Mouse (Mus musculus): ENCODE measurements around the gene Gmcl1. TPM values are rescaled to one million over a fixed set of nuclear protein-coding genes. Genes with fewer than 3 reads are reported as not detected.

Gmcl1 gene
- polyA plus RNA-seq, 1 experiment from 2014 or later: 16.7 TPM

DNA sequence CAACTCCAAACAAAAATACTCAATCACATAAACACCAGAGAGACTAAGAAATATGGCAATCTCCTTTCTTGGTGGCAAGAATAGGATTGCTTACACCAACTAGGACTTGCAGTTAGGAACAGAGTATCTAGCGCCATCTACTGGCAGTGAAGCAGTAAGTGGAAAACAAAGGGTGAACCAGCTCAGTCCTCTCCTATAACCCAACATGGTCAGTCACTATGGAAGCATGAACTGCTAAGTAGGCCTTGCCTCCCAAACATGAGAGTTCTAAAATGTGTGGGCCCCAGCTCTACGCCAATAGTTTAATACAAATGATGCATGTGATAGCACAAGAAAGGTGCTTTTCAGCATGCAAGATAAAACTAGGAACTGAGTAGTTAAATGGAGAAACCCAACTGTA lies 62.3 kb downstream of the Gmcl1 start:
- Histone ChIP-seq H3K27ac (ENCODE audit: low read depth, low read length) (no peak overlapping the region), H3K4me3 (ENCODE audit: low read depth, low read length) (no peak overlapping the region), H3K36me3 (ENCODE audit: control insufficient read depth, insufficient read depth) (peaks cover 33% of the 10 kb centered on the region), H3K4me2 (replicated peaks; ENCODE audit: low read depth) (no peak overlapping the region), H3K27me3 (replicated peaks; ENCODE audit: control insufficient read depth, insufficient read depth, low read length) (no peaks in the 10 kb centered on the region), H3K9ac (ENCODE audit: low read depth, low read length) (no peak overlapping the region), H3K9me3 (ENCODE audit: control insufficient read depth) (no peaks in the 10 kb centered on the region), H3K4me1 (replicated peaks; ENCODE audit: control insufficient read depth, insufficient read depth, low read length) (no peaks in the 10 kb centered on the region)
- peak; percentile 99 for TF ChIP-seq CTCF (IDR thresholded peaks at IDR 0.05; ENCODE audit: low read depth)
- ATAC-seq: no peak
- WGBS: 11% methylated on average over 2 of the region's 2 CpGs

DNA sequence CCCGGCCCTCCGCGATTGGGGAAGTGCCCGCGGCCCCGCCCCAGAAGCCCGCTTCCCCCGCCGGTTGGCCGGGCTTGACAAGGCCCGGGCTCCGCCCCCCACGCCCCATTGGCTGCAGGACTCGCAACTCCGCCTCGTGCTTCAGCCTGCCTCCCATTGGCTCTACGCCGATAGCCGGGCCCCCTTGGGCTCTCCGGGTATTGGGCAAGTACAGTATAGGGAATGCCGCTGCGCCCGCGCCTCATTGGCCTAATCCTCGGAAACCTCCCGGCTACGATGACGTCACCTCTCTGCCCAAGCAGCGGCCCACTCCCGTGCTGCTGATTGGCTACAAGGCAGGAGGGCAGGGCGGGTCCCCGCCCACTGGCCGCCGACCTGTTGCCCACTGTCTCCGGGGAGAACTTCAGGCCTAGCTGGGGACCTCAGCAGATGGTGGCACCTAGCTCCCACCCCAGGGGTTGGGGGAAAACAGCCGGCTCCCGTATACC lies 63.9 kb downstream of the Gmcl1 start:
- no peak for TF ChIP-seq CTCF (IDR thresholded peaks at IDR 0.05; ENCODE audit: low read depth)
- peak overlapping the region; percentile 87; the same call in 1 of the 2 replicates for H3K9ac ChIP-seq (ENCODE audit: low read depth, low read length)
- H3K4me1 ChIP-seq (replicated peaks; ENCODE audit: control insufficient read depth, insufficient read depth, low read length): no peaks in the 10 kb centered on the region
- peak overlapping the region; percentile 47 for H3K27ac ChIP-seq (ENCODE audit: low read depth, low read length)
- H3K4me3 ChIP-seq (ENCODE audit: low read depth, low read length): peak overlapping the region; percentile 96
- H3K4me2 ChIP-seq (replicated peaks; ENCODE audit: low read depth): peak overlapping the region; percentile 82
- WGBS: 2% methylated on average over 36 of the region's 37 CpGs
- no peaks in the 10 kb centered on the region for H3K27me3 ChIP-seq (replicated peaks; ENCODE audit: control insufficient read depth, insufficient read depth, low read length)
- H3K9me3 ChIP-seq (ENCODE audit: control insufficient read depth): no peaks in the 10 kb centered on the region
- peaks cover 21% of the 10 kb centered on the region for H3K36me3 ChIP-seq (ENCODE audit: control insufficient read depth, insufficient read depth)
- peak; percentile 99 for ATAC-seq

DNA sequence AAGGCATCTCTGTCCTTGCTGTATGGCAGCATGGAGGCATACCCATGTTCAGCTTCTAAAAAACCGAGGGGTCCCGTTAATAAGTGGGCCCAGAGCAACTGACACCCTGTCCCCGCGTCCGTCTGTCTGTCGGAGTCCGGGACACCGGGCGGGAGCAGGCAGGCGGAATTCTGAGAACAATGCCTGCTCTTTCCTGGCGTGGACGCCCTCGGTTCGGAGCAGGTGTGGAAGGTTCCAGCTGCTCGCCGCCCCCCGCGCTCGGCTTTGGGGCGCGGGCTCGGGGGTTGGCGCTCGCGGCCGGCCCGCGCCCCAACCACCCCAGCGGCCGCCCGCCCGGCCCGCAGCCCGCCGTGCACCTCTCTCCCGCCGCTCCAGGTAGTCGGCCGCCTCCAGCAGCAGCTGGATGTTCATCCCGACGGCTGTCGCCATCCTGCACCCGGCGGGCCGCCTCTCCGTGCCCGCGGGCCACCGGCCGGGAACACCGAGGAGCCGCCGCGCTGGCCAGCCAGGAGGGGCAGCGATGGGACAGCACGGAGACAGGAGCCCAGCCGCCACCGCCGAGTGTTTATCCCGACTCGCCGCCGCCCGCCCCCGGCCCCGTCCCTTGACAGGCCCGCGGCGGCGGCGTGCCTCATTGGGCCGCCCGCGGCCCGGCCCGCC lies 64.5 kb downstream of the Gmcl1 start, which contains the start of gene Mxd1:
Gene Mxd1, minus strand, starts transcription at position 582 of the 660 bp plus-strand sequence.
- ATAC-seq: no peak
- peak within 1 kb of the TSS; percentile 47 for H3K27ac ChIP-seq (ENCODE audit: low read depth, low read length)
- WGBS: under 1% methylated on average over 67 of the region's 76 CpGs

DNA sequence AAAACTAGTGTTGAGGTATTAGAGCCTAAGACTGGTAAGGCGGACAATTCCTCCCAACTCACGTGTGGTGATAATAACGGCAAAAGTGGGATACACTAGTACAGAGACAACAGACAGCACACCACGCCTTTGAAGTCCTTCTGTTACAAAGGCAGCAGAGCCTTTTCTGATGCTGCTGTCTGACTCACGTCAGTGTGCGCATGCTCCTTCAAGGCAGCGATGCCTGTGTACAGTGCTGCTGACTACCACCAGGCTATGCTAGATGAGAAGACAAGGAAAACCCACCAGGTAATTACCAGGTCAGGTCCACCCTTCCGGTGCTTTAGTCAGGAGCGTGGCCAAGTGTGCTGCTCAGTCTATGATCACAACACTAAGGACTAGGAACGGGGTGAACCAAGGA lies 66.1 kb downstream of the Gmcl1 start:
- ATAC-seq: no peak
- Histone ChIP-seq H3K9ac (ENCODE audit: low read depth, low read length) (no peak overlapping the region), H3K36me3 (ENCODE audit: control insufficient read depth, insufficient read depth) (peaks cover 37% of the 10 kb centered on the region), H3K4me2 (replicated peaks; ENCODE audit: low read depth) (peak overlapping the region; percentile 82), H3K4me1 (replicated peaks; ENCODE audit: control insufficient read depth, insufficient read depth, low read length) (no peaks in the 10 kb centered on the region), H3K9me3 (ENCODE audit: control insufficient read depth) (no peaks in the 10 kb centered on the region), H3K27me3 (replicated peaks; ENCODE audit: control insufficient read depth, insufficient read depth, low read length) (no peaks in the 10 kb centered on the region), H3K27ac (ENCODE audit: low read depth, low read length) (no peak overlapping the region), H3K4me3 (ENCODE audit: low read depth, low read length) (peak overlapping the region; percentile 96; the same call in 1 of the 2 replicates)
- WGBS: 86% methylated on average over 10 of the region's 10 CpGs
- no peak for TF ChIP-seq CTCF (IDR thresholded peaks at IDR 0.05; ENCODE audit: low read depth)

More for the DNA sequence above, 64.5 kb downstream of the Gmcl1 start, which contains the start of gene Mxd1:
- peak within 1 kb of the TSS; percentile 96 for H3K4me3 ChIP-seq (ENCODE audit: low read depth, low read length)
- peak within 1 kb of the TSS; percentile 82 for H3K4me2 ChIP-seq (replicated peaks; ENCODE audit: low read depth)
- H3K9me3 ChIP-seq (ENCODE audit: control insufficient read depth): no peaks in the 10 kb centered on the region
- H3K27me3 ChIP-seq (replicated peaks; ENCODE audit: control insufficient read depth, insufficient read depth, low read length): no peaks in the 10 kb centered on the region
- no peaks in the 10 kb centered on the region for H3K4me1 ChIP-seq (replicated peaks; ENCODE audit: control insufficient read depth, insufficient read depth, low read length)
- H3K36me3 ChIP-seq (ENCODE audit: control insufficient read depth, insufficient read depth): peaks cover 25% of the 10 kb centered on the region
- 0 out of 2 replicates have a peak, but pooled peaks have one; percentile 12 for TF ChIP-seq CTCF (IDR thresholded peaks at IDR 0.05; ENCODE audit: low read depth)
- peak within 1 kb of the TSS; percentile 87 for H3K9ac ChIP-seq (ENCODE audit: low read depth, low read length)

DNA sequence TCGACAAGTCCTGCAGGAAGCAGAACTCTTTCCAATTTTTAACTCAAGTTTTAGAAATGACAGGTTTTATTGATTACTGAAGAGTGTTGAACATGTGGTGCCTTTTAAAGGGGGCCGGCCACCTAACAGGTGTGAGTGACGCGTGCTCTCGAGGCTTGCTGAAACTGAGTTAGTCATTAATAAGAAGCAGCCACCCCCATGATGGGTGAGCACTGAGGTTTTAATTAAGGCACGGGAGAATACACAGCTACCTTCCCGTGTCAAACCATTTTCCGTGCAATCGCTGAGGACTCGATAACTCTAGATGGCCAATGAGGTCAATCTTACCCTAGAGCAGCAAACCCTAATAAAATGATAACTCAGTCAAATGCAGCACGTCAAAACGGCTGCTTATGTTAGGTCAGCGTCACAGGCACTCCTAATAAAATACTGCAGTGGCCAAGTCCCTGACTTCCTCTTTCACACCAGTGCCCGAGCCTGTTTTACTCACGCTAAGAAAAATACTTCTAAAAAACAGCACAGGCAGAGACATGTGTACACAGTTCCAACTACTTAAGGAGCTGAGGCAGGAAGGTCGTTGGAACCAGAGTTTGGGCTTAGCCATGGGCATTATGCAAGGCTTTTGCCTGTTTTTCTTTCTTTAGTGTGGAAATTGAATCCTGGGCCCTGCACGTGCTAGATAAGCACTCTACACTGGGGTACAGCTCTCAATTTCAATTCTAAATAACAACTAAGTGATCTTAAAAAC lies 67.4 kb downstream of the Gmcl1 start:
- Histone ChIP-seq H3K4me2 (replicated peaks; ENCODE audit: low read depth) (peak overlapping the region; percentile 82), H3K27ac (ENCODE audit: low read depth, low read length) (peak overlapping the region; percentile 29; the same call in 1 of the 2 replicates)

DNA sequence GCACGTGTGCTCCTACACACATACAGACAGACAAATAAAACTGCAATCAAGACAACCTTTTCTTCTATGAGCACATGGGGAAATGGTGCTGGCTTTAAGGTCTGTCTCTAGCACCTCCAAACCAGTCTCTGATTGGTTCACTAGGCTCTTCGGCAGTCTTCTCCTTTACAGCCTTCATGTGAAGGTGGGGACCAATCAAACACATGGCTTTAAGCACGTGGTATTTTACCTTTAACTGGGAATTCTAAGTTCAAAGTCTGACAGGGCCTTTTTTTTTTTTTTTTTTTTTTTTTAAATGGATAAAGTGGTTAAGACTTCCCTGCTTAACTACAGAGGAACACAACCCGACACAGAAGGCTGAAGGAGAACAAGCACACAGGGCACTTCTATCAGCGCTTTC lies 68.1 kb downstream of the Gmcl1 start:
- WGBS: 49% methylated on average over 5 of the region's 5 CpGs
- ATAC-seq: no peak

More for the DNA sequence above, 67.4 kb downstream of the Gmcl1 start:
- 49% methylated on average over 17 of the region's 17 CpGs for WGBS
- Histone ChIP-seq H3K27me3 (replicated peaks; ENCODE audit: control insufficient read depth, insufficient read depth, low read length) (no peaks in the 10 kb centered on the region), H3K4me3 (ENCODE audit: low read depth, low read length) (no peak overlapping the region; the same call in 1 of the 2 replicates), H3K9ac (ENCODE audit: low read depth, low read length) (no peak overlapping the region), H3K4me1 (replicated peaks; ENCODE audit: control insufficient read depth, insufficient read depth, low read length) (no peaks in the 10 kb centered on the region), H3K36me3 (ENCODE audit: control insufficient read depth, insufficient read depth) (peaks cover 43% of the 10 kb centered on the region), H3K9me3 (ENCODE audit: control insufficient read depth) (no peaks in the 10 kb centered on the region)
- no peak for ATAC-seq
- TF ChIP-seq CTCF (IDR thresholded peaks at IDR 0.05; ENCODE audit: low read depth): no peak

More for the DNA sequence above, 68.1 kb downstream of the Gmcl1 start:
- no peak for TF ChIP-seq CTCF (IDR thresholded peaks at IDR 0.05; ENCODE audit: low read depth)
- no peaks in the 10 kb centered on the region for H3K9me3 ChIP-seq (ENCODE audit: control insufficient read depth)
- no peaks in the 10 kb centered on the region for H3K27me3 ChIP-seq (replicated peaks; ENCODE audit: control insufficient read depth, insufficient read depth, low read length)
- no peaks in the 10 kb centered on the region for H3K4me1 ChIP-seq (replicated peaks; ENCODE audit: control insufficient read depth, insufficient read depth, low read length)
- no peak overlapping the region for H3K9ac ChIP-seq (ENCODE audit: low read depth, low read length)
- H3K4me2 ChIP-seq (replicated peaks; ENCODE audit: low read depth): peak overlapping the region; percentile 82; the same call in 1 of the 2 replicates
- no peak overlapping the region; the same call in 1 of the 2 replicates for H3K4me3 ChIP-seq (ENCODE audit: low read depth, low read length)
- H3K27ac ChIP-seq (ENCODE audit: low read depth, low read length): no peak overlapping the region
- H3K36me3 ChIP-seq (ENCODE audit: control insufficient read depth, insufficient read depth): peaks cover 47% of the 10 kb centered on the region
